Mouse (Mus musculus) liver, embryonic 16.5 days (tissue): ENCODE measurements around the gene Ap5z1. TPM values are rescaled to one million over a fixed set of nuclear protein-coding genes. Genes with fewer than 3 reads are reported as not detected.

Source experiments
- ATAC-seq: fragments of 200-750 bp; cut with Nextera tagmentation; 2 replicates; pipeline ENCODE4 v1.8.0; 2017; ENCODE audit warnings: low read depth, mild to moderate bottlenecking, moderate number of reproducible peaks, moderate library complexity
- H3K27ac ChIP-seq: fragments of 300-500 bp; sonication (generic); 2 replicates; pipeline ENCODE4 v1.5.1; 2014; ENCODE audit warnings: mild to moderate bottlenecking, low read length
- H3K27me3 ChIP-seq: fragments of 300-500 bp; sonication (generic); 2 replicates; pipeline ENCODE4 v1.6.1; 2014; ENCODE audit warnings: low read depth, low read length, mixed read lengths; ENCODE audit not compliant: control insufficient read depth, insufficient read depth
- H3K36me3 ChIP-seq: fragments of 300-500 bp; sonication (generic); 2 replicates; pipeline ENCODE4 v1.6.1; 2014; ENCODE audit warnings: mild to moderate bottlenecking; ENCODE audit not compliant: control insufficient read depth, insufficient read depth
- H3K4me1 ChIP-seq: fragments of 300-500 bp; sonication (generic); 2 replicates; pipeline ENCODE4 v1.6.1; 2014; ENCODE audit warnings: low read depth, low read length, mixed read lengths; ENCODE audit not compliant: control insufficient read depth
- H3K4me2 ChIP-seq: fragments of 300-500 bp; sonication (generic); 2 replicates; pipeline ENCODE4 v1.6.1; 2014; ENCODE audit warnings: low read depth, low read length, mixed read lengths
- H3K4me3 ChIP-seq: fragments of 300-500 bp; sonication (generic); 2 replicates; pipeline ENCODE4 v1.5.1; 2014; ENCODE audit warnings: low read depth, mild to moderate bottlenecking, low read length
- H3K9ac ChIP-seq: fragments of 300-500 bp; sonication (generic); 2 replicates; pipeline ENCODE4 v1.6.1; 2014; ENCODE audit warnings: low read depth, low read length
- H3K9me3 ChIP-seq: fragments of 300-500 bp; sonication (generic); replicated peaks from 2 replicates; pipeline ENCODE4 v1.6.1; 2016; ENCODE audit warnings: low read length; ENCODE audit not compliant: control insufficient read depth
- WGBS: fragments of 180-500 bp; shearing (Covaris S2); extraction: QIAGEN DNeasy Blood & Tissue Kit; methylation state at CpG from one replicate; pipeline ENCODE4 v1.1.7; 2014; ENCODE audit not compliant: insufficient replicate concordance; 5-methylcytosine and 5-hydroxymethylcytosine counted together
- polyA plus RNA-seq: library from polyadenylated mRNA; unstranded; fragments of >200 nt; fragmentation: Nextera tagmentation; extraction: Ambion mirVana; gene quantifications from 2 replicates; pipeline ENCODE4 v1.2.1, GENCODE M21; 2015

Ap5z1 gene
- polyA plus RNA-seq, 1 experiment from 2014 or later = 5.2 TPM

- no peak for ATAC-seq
- H3K9ac ChIP-seq = no peak overlapping the region
- H3K4me2 ChIP-seq = no peak overlapping the region
- H3K9me3 ChIP-seq = no peaks in the 10 kb centered on the region
- no peak overlapping the region for H3K27ac ChIP-seq
- no peak overlapping the region for H3K4me3 ChIP-seq
- no peaks in the 10 kb centered on the region for H3K27me3 ChIP-seq
- peaks cover 7% of the 10 kb centered on the region for H3K36me3 ChIP-seq
- peaks cover 3% of the 10 kb centered on the region for H3K4me1 ChIP-seq
- 73% methylated on average over 4 of the region's 4 CpGs for WGBS
Measured at GRCm38 (mm10) chr5:142432695-142433094, 31.0 kb upstream of the Ap5z1 start.

GRCm38 (mm10) chr5:142434052-142434451, 29.7 kb upstream of the Ap5z1 start:
- WGBS = 81% methylated on average over 5 of the region's 5 CpGs
- H3K36me3 ChIP-seq = peaks cover 7% of the 10 kb centered on the region
- no peak for ATAC-seq
- no peaks in the 10 kb centered on the region for H3K27me3 ChIP-seq
- H3K27ac ChIP-seq = no peak overlapping the region
- no peaks in the 10 kb centered on the region for H3K9me3 ChIP-seq
- no peak overlapping the region for H3K4me2 ChIP-seq
- H3K4me3 ChIP-seq = no peak overlapping the region
- no peak overlapping the region for H3K9ac ChIP-seq
- peaks cover 3% of the 10 kb centered on the region for H3K4me1 ChIP-seq

GRCm38 (mm10) chr5:142435736-142436135, 28.0 kb upstream of the Ap5z1 start:
- ATAC-seq = no peak
- H3K36me3 ChIP-seq = peaks cover 7% of the 10 kb centered on the region
- no peak overlapping the region for H3K27ac ChIP-seq
- peaks cover 14% of the 10 kb centered on the region for H3K4me1 ChIP-seq
- H3K9ac ChIP-seq = no peak overlapping the region
- no peak overlapping the region for H3K4me3 ChIP-seq
- no peak overlapping the region for H3K4me2 ChIP-seq
- WGBS = 85% methylated on average over 15 of the region's 15 CpGs
- no peaks in the 10 kb centered on the region for H3K27me3 ChIP-seq
- H3K9me3 ChIP-seq = no peaks in the 10 kb centered on the region

GRCm38 (mm10) chr5:142438380-142438938, 25.3 kb upstream of the Ap5z1 start:
- H3K4me1 ChIP-seq = peaks cover 34% of the 10 kb centered on the region

GRCm38 (mm10) chr5:142439911-142440432, 23.8 kb upstream of the Ap5z1 start:
- Histone ChIP-seq H3K4me2 (peak overlapping the region; percentile 89), H3K9ac (peak overlapping the region; percentile 71), H3K36me3 (peaks cover 7% of the 10 kb centered on the region), H3K9me3 (no peaks in the 10 kb centered on the region), H3K27ac (peak overlapping the region; percentile 95), H3K4me1 (peaks cover 48% of the 10 kb centered on the region), H3K27me3 (no peaks in the 10 kb centered on the region), H3K4me3 (peak overlapping the region; percentile 58)
- ATAC-seq = peak; percentile 20
- 4% methylated on average over 12 of the region's 12 CpGs for WGBS

More at GRCm38 (mm10) chr5:142438380-142438938, 25.3 kb upstream of the Ap5z1 start:
- no peaks in the 10 kb centered on the region for H3K27me3 ChIP-seq
- H3K36me3 ChIP-seq = peaks cover 7% of the 10 kb centered on the region
- no peak overlapping the region for H3K9ac ChIP-seq
- no peaks in the 10 kb centered on the region for H3K9me3 ChIP-seq
- H3K4me3 ChIP-seq = no peak overlapping the region
- no peak for ATAC-seq
- no peak overlapping the region for H3K27ac ChIP-seq
- H3K4me2 ChIP-seq = no peak overlapping the region
- WGBS = 83% methylated on average over 16 of the region's 16 CpGs

- H3K4me1 ChIP-seq = peaks cover 54% of the 10 kb centered on the region
- no peaks in the 10 kb centered on the region for H3K27me3 ChIP-seq
- under 1% methylated on average over 19 of the region's 19 CpGs for WGBS
- no peaks in the 10 kb centered on the region for H3K9me3 ChIP-seq
- ATAC-seq = peak; percentile 95
- peak overlapping the region; percentile 95 for H3K27ac ChIP-seq
- H3K9ac ChIP-seq = peak overlapping the region; percentile 71
- H3K4me2 ChIP-seq = peak overlapping the region; percentile 89
- peak overlapping the region; percentile 58 for H3K4me3 ChIP-seq
- peaks cover 7% of the 10 kb centered on the region for H3K36me3 ChIP-seq
Measured at GRCm38 (mm10) chr5:142440451-142441147, 23.1 kb upstream of the Ap5z1 start.

- H3K9me3 ChIP-seq = no peaks in the 10 kb centered on the region
- ATAC-seq = no peak
- no peaks in the 10 kb centered on the region for H3K36me3 ChIP-seq
- H3K4me2 ChIP-seq = peak overlapping the region; percentile 89
- H3K9ac ChIP-seq = peak overlapping the region; percentile 70
- WGBS = 30% methylated on average over 22 of the region's 22 CpGs
- peak overlapping the region; percentile 58 for H3K4me3 ChIP-seq
- H3K27ac ChIP-seq = peak overlapping the region; percentile 95
- H3K27me3 ChIP-seq = no peaks in the 10 kb centered on the region
- peaks cover 60% of the 10 kb centered on the region for H3K4me1 ChIP-seq
Measured at GRCm38 (mm10) chr5:142441332-142442044, 22.3 kb upstream of the Ap5z1 start.

- Histone ChIP-seq H3K4me3 (peak overlapping the region; percentile 58), H3K9me3 (no peaks in the 10 kb centered on the region), H3K27ac (peak overlapping the region; percentile 95), H3K9ac (no peak overlapping the region), H3K4me2 (peak overlapping the region; percentile 89), H3K4me1 (peaks cover 60% of the 10 kb centered on the region), H3K36me3 (no peaks in the 10 kb centered on the region), H3K27me3 (no peaks in the 10 kb centered on the region)
- no peak for ATAC-seq
- 52% methylated on average over 7 of the region's 7 CpGs for WGBS
Measured at GRCm38 (mm10) chr5:142442045-142442440, 21.7 kb upstream of the Ap5z1 start.
